Mouse (Mus musculus) CD4-positive helper T cell, adult 2 months (primary cell): Measurements from ENCODE around the gene Ces2h.
"Not testable (repeated sequence)": the region's sequence is repeated elsewhere in the genome, so short reads cannot be mapped to it uniquely, and the experiment has no call there.

Experiments used
- DNase-seq: peaks from one replicate; pipeline ENCODE4 v3.0.0-alpha.2; 2012; ENCODE audit warnings: low read depth, missing footprints, low spot score

The Ces2h gene

DNA sequence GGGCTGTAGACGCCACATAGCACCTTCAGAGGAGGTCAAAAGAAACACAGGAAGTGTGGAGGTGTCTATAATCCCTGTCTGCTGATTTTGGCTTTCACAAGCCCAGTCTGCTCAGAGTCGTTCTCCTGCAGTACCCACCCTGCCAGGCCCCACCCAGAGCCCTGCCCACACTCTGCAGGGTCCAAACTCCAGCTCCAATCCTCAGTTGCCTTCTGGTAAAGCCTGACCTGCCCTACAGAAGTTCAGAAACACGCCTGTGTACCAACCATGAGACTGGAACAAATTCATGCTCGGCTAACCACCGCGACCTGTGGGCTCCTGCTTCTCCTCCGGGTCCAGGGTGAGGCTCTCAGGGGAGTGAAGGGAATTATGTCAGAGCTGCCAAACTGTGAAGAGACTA, at the start of gene Ces2h:
Ces2h (plus strand) TSS at position 268 of the 400 bp plus-strand sequence.
- DNase-seq = no peak

DNA sequence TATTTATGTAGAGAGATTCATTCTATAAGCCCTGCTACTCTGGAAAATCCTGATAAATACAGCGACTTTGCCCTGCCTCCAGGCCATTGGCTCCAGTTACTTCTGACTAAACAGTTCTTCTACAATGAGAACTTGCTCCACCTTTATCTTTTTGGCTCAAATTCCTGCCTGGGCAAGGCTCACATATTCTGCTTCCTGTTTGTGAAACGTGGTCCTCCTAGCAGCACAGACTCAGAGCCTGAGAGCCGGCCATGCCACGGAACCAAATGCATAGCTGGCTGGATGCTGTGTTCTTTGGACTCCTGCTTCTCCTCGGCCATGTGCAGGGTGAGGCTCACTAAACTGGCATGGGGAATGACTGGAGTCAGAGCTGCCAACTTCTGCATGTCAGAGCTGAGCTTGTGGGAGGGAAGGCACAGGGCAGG, 39.1 kb upstream of the Ces2h start, which contains the start of gene Ces2g:
Ces2g (plus strand) TSS at position 182 of the 425 bp plus-strand sequence.
- DNase-seq = no peak

DNA sequence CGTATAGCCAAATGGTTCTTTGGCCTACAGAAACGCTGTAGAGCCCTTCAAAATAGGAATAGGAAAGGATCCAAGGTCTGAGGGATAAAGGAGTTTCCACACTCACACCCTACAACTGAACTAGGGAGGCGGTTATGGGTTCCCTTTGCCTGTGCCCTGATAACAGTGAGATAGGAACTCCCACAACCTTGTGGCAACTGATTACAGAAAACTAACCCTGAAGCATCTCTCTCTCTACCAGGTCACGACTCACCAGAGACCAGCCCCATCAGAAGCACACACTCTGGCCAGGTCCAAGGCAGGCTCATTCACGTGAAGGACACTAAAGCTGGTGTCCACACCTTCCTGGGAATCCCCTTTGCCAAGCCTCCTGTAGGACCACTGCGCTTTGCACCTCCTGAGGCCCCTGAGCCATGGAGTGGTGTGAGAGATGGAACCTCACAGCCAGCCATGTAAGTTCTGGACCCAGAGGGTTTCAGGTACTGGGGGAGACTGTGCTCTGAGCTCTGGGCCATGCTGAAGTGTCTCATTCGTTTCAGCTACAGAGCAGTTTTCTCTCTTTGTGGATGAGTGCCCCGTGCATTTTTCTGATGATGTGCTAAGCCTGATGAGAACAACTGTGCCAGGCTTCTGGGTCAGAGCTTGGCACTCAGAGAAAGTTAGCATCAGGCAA, 38.3 kb upstream of the Ces2h start:
- no peak for DNase-seq

DNA sequence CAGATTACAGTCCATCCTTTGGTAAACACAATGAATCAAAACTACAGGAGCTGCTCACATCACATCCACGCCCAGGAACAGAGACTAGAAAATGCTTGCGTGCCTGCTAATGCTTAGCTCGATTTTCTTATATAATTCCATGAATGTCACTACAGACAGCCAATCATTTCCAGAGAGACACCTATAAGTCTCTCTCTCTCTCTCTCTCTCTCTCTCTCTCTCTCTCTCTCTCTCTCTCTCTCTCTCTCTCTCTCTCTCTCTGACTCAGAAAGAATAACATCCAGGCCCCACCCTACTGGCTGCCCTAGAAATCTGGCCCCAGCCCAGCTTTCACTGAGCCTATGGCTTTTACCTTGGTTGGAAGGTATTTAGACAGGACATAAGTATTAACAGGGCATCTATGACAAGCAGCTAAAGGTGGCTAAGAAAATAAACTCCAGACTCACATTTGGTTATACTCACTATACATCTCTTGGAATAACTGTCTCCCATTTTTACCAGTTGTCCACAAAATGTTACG, 37.2 kb upstream of the Ces2h start:
- no peak for DNase-seq

DNA sequence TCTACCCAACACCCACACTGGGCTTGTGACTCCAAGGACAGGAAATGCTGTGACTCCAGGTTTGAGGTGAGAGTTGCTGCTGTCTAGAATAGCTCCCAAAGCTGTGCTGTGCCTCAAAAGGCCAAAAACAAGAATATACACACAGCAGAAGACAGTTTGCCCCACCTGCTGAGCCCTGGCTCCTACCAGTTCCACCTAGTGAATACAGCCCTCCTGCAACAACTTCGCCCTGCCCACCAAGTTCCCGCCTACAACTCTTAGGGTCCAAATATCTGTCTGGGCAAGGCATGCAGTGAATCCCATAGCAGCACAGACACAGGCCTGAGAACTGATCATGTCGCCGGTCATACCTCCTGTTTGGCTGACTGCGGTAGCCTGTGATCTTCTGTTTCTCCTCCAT, 16.5 kb upstream of the Ces2h start:
- no peak for DNase-seq

DNA sequence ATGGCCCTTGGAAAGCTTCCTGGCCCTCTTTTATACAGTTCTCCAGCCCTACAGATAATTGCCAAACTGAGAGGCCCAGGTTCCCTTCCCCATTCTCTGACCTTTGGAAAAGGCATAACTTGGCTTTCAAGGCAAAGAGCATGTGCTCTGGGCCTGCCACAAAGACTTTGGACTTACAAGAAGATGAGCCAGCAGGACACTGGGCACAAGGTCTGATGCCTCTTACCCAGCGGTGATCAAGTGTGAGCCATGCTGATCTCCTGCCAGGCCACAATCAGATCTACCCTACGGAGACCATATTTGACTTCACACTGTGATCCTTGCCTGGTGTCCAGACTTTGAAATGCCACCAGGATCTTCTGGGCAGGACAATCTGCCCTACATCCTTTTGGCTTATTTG, 15.7 kb upstream of the Ces2h start:
- DNase-seq = no peak

DNA sequence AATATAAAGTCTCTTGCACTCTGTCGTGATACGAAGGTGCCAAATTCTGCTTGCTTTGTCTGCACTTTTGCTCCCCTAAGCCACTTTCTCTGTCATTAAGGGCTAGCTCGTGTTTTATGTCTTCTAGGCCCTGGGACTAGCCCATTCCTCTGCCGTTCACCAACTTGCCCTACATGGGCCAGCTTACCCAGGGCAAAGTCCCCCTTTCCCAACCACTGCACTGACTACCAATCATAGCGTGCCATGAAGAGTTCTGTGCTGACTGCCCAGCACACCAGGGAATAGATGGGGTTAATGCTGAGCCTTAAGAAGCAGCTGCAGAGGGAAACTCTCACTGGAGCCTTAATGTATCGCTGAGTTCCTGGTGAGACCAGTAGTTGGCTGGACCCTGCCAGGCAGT, 2.5 kb upstream of the Ces2h start:
- no peak for DNase-seq

DNA sequence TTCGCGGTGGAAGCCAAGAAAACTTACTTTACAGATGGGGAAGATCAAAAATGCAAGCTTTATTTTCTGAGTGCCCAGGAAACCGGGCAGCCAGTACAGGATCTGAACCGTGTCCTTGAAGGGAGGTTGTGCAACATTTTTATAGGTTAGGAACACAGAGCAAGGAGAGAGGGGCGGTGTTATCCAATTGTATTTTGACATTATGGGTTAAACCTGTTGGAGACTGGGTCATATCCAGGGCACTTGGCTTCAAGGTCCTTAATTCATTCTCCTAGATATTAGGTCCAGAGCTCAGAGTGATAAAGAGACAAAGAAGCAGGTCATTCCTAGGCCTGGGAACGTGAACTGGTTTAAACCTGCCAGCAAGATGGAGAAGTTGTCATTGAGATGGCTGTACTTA, 1.5 kb upstream of the Ces2h start:
- no peak for DNase-seq

DNA sequence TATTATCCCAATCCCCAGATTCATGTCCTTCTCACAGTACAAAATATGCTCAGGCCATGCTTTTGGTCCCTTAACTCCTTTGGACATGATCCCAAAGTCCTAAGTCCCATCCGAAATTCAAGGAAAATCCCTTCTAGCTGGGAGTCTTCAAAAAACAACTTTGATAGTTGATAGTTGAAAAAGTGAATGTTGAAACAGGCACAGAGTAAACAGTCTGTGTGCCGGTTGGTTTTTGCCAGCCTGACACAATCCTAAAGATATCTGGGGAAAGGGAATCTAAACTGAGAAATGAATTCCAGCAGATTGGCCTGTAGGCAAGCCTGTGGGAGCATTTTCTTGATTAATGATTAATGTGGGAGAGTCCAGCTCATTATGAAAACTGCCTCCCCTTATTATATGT, 9.3 kb downstream of the Ces2h start:
- no peak for DNase-seq

DNA sequence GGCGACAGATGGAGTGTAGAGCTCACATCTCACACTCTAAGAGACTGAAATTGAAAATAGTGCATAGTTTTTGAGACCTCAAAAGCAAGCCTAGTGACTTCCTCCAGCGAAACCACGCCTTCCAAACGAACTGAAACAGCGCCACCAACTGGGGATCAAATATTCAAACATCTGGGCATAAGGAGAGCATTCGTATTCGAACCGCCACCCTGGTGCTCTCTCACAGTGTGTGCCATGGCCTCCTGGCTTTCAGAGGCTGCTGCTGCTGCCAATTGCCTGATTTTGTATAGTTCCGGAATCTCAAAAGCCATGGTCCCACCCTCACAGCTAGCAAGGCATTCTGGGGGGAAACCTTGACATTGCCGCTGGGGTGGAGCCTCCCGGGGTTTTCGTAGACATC, 10.5 kb downstream of the Ces2h start:
- DNase-seq = peak; percentile 12

DNA sequence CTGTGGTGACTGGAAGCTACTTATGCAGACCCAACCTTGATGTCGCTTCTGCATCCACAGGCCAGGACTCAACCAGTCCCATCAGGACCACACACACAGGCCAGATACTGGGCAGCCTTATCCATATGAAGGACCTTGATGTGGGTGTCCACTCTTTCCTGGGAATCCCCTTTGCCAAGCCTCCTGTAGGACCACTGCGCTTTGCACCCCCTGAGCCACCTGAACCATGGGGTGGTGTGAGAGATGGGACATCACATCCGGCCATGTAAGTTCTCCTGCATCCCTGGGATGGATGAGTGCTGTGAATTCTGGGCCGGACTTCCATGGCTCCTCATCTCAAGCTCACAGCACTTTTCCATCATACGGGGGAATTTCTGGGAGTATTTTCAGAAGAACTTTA, 13.7 kb downstream of the Ces2h start:
- DNase-seq = no peak

DNA sequence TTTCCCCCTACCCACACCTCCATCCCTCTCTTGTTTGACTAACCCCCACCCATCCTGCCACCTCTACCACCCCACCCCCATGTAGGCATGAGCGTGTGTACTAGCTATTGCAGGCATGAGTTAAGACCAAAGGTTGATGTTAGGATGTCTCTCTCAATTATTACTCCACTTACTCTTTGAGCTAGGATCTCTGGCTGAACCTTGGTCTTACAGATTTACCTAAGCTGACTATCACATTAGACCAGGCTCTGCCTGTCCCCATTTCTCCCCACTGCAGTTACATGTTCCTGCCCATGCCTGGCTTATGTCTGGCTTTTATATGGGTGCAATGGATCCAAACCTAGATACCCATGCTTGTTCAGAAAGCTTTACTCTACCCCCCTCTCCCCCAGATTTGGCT, 21.3 kb downstream of the Ces2h start:
- no peak for DNase-seq

DNA sequence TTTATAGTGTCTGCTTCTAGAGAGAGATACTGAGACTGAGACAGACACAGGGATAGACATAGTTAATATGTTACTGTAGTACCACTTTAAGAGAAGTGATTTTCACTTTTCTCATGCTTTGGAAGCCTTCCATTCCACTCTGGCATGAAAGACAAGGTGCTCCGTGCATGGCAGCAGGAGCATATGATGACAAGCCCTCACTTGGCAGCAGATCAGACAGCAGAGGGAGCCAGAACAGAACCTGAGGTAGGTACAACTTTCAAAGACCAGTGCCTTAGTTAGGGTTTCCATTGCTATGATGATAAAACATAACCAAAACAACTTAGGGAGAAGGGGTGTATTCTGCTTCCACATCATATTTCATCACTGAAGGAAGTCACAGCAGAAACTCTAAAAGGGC, 22.4 kb downstream of the Ces2h start:
- no peak for DNase-seq

DNA sequence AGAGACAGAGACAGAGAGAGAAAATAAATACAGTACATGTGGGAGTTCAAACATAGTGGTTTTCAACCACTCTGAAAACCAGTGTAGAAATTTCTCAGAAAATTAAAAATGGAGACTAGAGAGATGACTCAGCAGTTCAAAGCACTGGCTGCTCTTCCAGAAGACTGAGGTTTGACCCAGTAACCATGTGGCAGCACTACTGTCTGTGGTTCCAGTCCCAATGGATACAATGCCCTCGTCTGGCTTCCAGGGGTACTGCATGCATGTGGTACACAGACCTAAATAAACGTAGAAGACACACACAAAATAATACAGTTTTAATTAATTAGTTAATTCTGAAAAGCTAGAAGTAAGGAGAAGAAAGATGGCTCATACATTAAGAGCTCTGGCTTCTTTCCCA, 24.4 kb downstream of the Ces2h start:
- peak; percentile 15 for DNase-seq

DNA sequence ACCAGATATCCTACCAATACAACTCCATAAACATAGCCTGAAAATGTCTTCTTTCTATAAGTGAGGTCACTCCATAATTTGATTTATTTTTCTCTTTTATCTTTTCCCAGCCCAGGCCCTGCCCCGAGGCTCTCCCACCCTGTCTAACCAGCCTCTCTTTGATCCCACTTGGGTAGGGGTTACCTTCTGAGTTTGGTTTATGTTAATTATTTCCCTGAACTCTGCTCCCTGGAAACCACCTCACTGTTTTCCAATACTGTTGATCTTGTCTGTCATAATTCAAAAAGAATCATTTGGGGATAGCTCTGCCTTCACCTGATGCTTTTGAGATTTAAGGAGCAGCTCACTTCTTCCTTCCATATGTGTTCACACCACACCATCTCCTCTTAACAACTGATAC, 42.9 kb downstream of the Ces2h start:
- DNase-seq = no peak

DNA sequence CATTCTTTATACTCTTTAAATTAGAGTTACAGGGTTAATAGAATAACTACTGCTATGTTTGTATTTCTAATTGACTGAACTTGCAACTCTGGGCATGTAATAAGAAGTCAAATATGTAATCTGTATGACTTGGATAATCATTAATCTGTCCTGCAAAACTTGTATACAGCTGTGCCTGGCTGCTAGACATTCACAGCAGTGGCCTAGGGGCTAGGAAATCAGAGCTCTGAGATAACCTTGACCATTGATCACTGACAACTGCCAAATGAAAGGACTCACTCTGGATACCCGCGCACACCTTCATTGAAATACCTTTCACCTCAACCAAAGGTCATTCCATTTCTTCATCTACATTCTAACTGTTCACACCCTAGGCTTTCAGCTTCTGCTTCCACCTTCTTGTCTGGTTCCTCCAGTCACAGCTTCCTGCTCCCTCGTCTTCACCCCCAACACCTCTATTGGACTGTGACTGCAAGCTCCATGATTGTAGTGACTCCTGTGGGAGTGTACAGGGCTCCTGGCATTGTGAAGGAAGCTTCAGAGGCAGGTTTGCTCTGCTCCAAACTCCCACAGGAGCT, 45.3 kb downstream of the Ces2h start:
- no peak for DNase-seq

DNA sequence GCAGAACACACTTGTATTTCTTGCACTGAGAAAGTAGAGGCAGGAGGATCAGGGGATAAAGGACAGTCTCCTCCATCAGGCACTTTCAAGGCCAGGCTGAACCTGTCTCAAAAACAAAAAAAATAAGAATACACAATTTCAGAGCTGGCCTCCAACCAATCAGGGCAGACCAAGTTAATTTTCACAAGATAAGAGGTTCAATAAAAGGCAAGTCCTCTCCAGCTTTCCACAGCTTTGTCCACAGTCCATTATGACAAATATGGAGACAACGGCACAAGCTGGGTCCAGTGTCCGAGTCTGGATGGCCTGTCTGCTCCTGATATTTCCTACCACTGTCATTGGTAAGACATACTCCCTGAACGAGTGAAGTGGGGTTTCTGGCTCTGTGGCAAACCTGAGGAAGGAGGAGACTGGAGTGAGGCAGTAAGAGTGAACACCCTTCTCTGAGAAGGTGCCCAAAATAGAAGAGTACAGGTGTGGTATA, 47.8 kb downstream of the Ces2h start, which contains the start of gene Ces3a:
Ces3a (plus strand) TSS at position 231 of the 484 bp plus-strand sequence.
- DNase-seq = no peak

DNA sequence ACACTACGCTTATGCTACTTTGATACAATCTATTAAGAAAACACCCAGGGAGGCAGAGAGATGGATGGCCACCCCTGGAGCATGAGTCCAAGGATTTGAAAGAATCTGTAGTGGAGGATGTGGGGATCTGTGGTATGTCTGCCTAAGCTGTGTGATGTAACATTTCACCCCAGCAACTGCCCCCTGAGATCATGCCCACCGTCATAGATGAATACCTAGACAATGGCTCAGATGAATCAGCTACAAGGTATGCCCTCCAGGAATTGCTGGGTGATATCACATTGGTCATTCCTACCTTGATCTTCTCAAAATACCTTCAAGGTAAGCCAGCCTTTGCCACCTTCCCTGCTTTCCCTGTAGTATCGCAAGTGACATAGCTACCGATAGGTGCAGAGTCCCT, 55.6 kb downstream of the Ces2h start:
- no peak for DNase-seq

DNA sequence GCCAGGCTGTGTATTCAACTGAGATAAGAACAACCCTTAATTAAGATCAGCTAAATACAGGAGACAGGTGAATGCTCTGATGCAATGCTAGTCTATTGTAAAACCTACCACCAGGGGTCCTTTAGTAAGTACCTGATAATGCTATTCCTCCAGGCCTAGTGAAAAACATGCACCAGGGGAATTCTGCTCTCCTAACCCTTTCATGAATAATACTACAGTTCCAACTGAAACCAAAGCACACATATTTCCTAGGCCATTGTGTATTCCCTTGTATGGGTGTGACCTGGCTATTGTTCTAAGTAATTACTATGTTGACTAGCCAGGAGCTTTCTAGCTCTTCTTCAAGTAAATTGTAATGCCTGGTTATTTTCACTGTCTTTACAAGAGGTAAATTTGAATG, 59.4 kb downstream of the Ces2h start:
- DNase-seq = no peak

DNA sequence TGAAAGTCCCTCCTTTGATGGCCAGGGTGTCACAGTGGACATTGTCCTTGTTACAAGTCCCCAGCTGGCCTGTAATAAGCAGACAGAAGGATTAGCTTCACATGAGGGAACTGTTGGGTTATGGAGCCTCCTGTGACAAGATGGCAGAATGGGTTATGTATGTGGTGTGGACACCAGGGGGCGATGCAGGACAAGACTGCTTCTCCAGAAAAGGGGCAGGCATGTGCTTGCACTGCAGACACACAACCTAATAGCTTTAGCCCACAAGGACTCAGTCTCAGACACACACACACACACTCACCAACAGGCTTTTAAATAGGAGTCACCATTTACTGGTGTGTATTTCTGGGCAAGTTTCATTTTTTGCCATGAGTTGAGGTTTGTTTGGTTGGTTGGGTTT, 66.1 kb downstream of the Ces2h start:
- DNase-seq = peak; percentile 30

DNA sequence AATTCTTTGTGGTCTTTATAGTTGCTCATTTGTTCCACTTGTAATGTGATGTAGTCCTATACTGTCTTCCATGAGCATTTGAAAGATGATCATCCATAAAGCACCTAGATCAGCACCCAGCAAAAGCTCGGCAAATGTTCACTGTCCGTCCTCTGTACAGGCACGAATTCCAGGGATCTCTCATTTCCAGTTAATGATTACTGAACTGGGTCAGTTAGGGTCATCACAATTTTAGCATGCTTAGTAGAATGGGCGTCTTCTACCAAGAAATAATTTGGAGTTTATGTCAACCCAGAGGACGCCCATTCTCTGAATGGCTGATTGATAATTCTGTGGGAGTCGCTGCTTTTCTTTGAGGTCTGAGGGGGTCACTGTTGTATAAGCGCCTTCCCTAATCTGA, 67.3 kb downstream of the Ces2h start:
- not testable (repeated sequence) for DNase-seq

DNA sequence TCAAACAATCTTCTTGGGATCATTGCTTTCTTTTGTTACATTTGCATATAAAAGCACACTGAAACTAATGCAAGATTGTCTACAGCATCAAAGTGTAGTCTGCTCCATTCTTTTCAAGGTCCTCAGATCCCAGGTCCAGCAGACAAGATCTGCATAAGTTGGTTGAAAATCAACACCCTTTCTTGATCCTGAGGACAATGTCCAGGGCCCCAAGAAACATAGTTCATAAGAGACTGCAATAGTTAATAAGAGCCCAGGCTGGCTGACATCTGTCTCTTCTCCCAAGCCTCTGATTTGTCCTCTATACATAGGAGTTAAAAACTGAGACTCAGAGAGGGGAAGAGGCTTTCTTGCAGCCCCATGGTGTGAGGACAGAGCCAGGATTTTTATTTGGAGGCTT, 68.3 kb downstream of the Ces2h start:
- no peak for DNase-seq
